Mouse (Mus musculus): ENCODE results near the gene Fcnb.

GRCm38 (mm10) chr2:28117490-28118308, 33.0 kb upstream of the Fcnb start:
- TF ChIP-seq CTCF (IDR thresholded peaks at IDR 0.05; ENCODE audit: low read depth, low read length), result no peak
- TF ChIP-seq TAL1 (conservative IDR thresholded peaks at IDR 0.05; ENCODE audit: low read depth, low read length), result no peak
- TF ChIP-seq POLR2AphosphoS5 (IDR thresholded peaks at IDR 0.05; ENCODE audit: insufficient replicate concordance, low read depth, low read length), result no peak
- no peak for TF ChIP-seq GATA1 (IDR thresholded peaks at IDR 0.05; ENCODE audit: borderline replicate concordance, low read length)
- no peak for TF ChIP-seq GATA2 (IDR thresholded peaks at IDR 0.05; ENCODE audit: borderline replicate concordance, low read depth, low read length)

All from G1E (cell line).